In the genomic region with DNA sequence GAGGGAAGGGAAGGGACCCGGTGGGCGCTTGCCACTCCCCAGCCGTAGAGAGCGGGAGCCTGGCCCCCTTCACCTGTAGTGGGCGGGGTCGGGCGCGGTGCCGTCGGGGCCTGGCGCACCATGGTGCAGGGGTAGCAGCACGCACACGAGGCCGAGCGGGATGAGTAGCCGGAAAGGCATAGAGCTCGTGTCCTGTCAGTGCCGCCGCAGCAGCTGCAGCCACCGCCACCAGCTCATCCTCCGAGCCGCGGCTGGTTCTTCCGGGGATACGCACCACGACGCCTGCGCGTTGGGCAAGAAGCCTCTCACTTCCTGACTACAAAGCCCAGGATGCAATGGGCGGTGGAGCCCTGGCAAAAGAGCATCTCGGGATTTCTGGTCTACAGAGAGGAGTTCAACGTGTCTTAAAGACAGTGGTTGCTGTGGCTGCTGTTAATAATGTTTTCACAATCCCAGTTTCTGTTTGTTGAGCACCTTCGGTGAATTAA, we compare ENCODE assay signal across 7 mouse cellular contexts. TPM values are rescaled to one million over a fixed set of nuclear protein-coding genes. Genes with fewer than 3 reads are reported as not detected.
A peak's percentile ranks its signal among the peaks of the same experiment; 100 is the strongest.
DNase-seq lines count a peak whose midpoint lies in the region; ATAC-seq lines count a peak whose summit lies in the region.

A gene (minus strand): TSS at position 318 of the 488 bp plus-strand sequence.

- DNase-seq in adrenal gland, adult 2 months = peak; percentile 95
- DNase-seq in embryo, embryonic 11.5 days (ENCODE audit: low read depth, low spot score) = peak; percentile 79
- peak; percentile 83 to 90 for DNase-seq in gastrocnemius, postnatal 36 days
- DNase-seq in left cerebral cortex, postnatal 25 days (ENCODE audit: low spot score in 2 of 2) = peak; percentile 91 to 97
- peak; percentile 89 for DNase-seq in midbrain, embryonic 10.5 days (ENCODE audit: low spot score)
- DNase-seq in right cerebral cortex, postnatal 4 days = peak; percentile 86

- no peaks in the 10 kb centered on the region for H3K9me3 ChIP-seq in intestine, embryonic 15.5 days
- no peaks in the 10 kb centered on the region for H3K9me3 ChIP-seq in midbrain, embryonic 10.5 days (replicated peaks)

- H3K4me3 ChIP-seq in intestine, embryonic 15.5 days (replicated peaks) = peak within 1 kb of the TSS; percentile 94
- H3K4me3 ChIP-seq in midbrain, embryonic 10.5 days = peak within 1 kb of the TSS; percentile 71

- peak within 1 kb of the TSS; percentile 83 for H3K4me2 ChIP-seq in intestine, embryonic 15.5 days (replicated peaks)

- H3K4me1 ChIP-seq in intestine, embryonic 15.5 days (replicated peaks) = peaks cover 11% of the 10 kb centered on the region; the same call in 1 of the 2 replicates
- H3K4me1 ChIP-seq in midbrain, embryonic 10.5 days = peaks cover 22% of the 10 kb centered on the region

- H3K9ac ChIP-seq in intestine, embryonic 15.5 days = peak within 1 kb of the TSS; percentile 78

- intact Hi-C loops in gastrocnemius, postnatal 36 days (cut with DNase I) = no loop called here
- intact Hi-C loops in left cerebral cortex, postnatal 25 days (cut with DNase I) = no loop called here

- H3K36me3 ChIP-seq in intestine, embryonic 15.5 days = no peaks in the 10 kb centered on the region
- H3K36me3 ChIP-seq in midbrain, embryonic 10.5 days = 0 out of 2 replicates have a peak, but pooled peaks cover 4% of the 10 kb centered on the region

- WGBS in intestine, embryonic 15.5 days = under 1% methylated on average over 33 of the region's 33 CpGs
- 0% methylated on average over 33 of the region's 33 CpGs for WGBS in midbrain, embryonic 10.5 days

- no peaks in the 10 kb centered on the region for H3K27me3 ChIP-seq in intestine, embryonic 15.5 days (replicated peaks)
- no peaks in the 10 kb centered on the region for H3K27me3 ChIP-seq in midbrain, embryonic 10.5 days (ENCODE audit: low read depth, poor library complexity, severe bottlenecking)

- peak; percentile 95 for ATAC-seq in intestine, embryonic 15.5 days

- H3K27ac ChIP-seq in intestine, embryonic 15.5 days = no peak within 1 kb of the TSS
- peak within 1 kb of the TSS; percentile 76 for H3K27ac ChIP-seq in midbrain, embryonic 10.5 days (replicated peaks)

RNA-seq across cellular contexts. Expression of the gene that starts here (rescaled TPM):
- 10 to 100 TPM; 43.3 to 45.9 TPM for total RNA-seq in adrenal gland, adult 2 months (2021)
- polyA plus RNA-seq in adrenal gland, adult 2 months (2012; rRNA removed) = 75.3 and 82.1 TPM in 2 replicates
- total RNA-seq in gastrocnemius, postnatal 36 days (2021) = 1 to 10 TPM; 3.7 to 4.2 TPM
- 60.5 and 92.0 TPM in 2 replicates for polyA plus RNA-seq in intestine, embryonic 15.5 days (2015; fragmentation: Nextera tagmentation; extraction: Ambion mirVana)
- total RNA-seq in left cerebral cortex, postnatal 25 days (2021) = 10 to 100 TPM; 16.9 to 19.2 TPM
- polyA plus RNA-seq in midbrain, embryonic 10.5 days (2016; fragmentation: Nextera tagmentation; extraction: Ambion mirVana) = 34.0 and 34.4 TPM in 2 replicates
